Mouse (Mus musculus) MEL (cell line): ENCODE measurements at regions not wholly inside any gene's neighbourhood (a gene's known extent, or its start where the extent isn't known, plus 50 kb on each side); places are given as distances from the start of the nearest gene placed in this dataset.

Experiments
- DNase-seq: peaks from one replicate; pipeline ENCODE4 v3.0.0; 2011; ENCODE audit warnings: low read depth, low spot score
- H3K27ac ChIP-seq: 2 replicates; pipeline ENCODE4 v1.5.1; 2012; ENCODE audit warnings: low read depth, mild to moderate bottlenecking, control low read depth, low read length, moderate library complexity; ENCODE audit not compliant: control insufficient read depth
- H3K27me3 ChIP-seq, 2 experiments: fragments of 150-350 bp in 1 of 2; sonication (generic) in 1 of 2; 2 replicates each; pipeline ENCODE4 v1.6.1; 2012; ENCODE audit warnings: low read length in 2 of 2, mild to moderate bottlenecking in 2 of 2, improper control_type of control experiment in 1 of 2, moderate library complexity in 1 of 2; ENCODE audit not compliant: insufficient read depth in 2 of 2, control insufficient read depth in 1 of 2
- H3K36me3 ChIP-seq, 2 experiments: 2 replicates each; pipeline ENCODE4 v1.6.1; 2012 to 2014; ENCODE audit warnings: low read length in 2 of 2, improper control_type of control experiment in 1 of 2, inconsistent platforms in 1 of 2, mild to moderate bottlenecking in 1 of 2; ENCODE audit not compliant: insufficient read depth in 2 of 2, control insufficient read depth in 1 of 2
- H3K4me1 ChIP-seq, 2 experiments: fragments of 150-350 bp in 1 of 2; sonication (generic) in 1 of 2; 2 replicates each; pipeline ENCODE4 v1.6.1; 2012; ENCODE audit warnings: low read length in 2 of 2, improper control_type of control experiment in 1 of 2, mild to moderate bottlenecking in 1 of 2; ENCODE audit not compliant: insufficient read depth in 2 of 2, control insufficient read depth in 1 of 2
- H3K4me3 ChIP-seq, 2 experiments: fragments of 150-350 bp in 1 of 2; sonication (generic) in 1 of 2; 2 replicates each; pipeline ENCODE4 v1.5.1; 2012; ENCODE audit warnings: low read depth in 2 of 2, low read length in 2 of 2, mild to moderate bottlenecking in 2 of 2, moderate library complexity in 2 of 2, control low read depth in 1 of 2, improper control_type of control experiment in 1 of 2; ENCODE audit not compliant: control insufficient read depth in 1 of 2, insufficient read depth in 1 of 2
- H3K79me2 ChIP-seq: 2 replicates; pipeline ENCODE4 v1.6.1; 2012; ENCODE audit warnings: mild to moderate bottlenecking, low read length, moderate library complexity; ENCODE audit not compliant: control insufficient read depth, poor library complexity, insufficient read depth
- H3K9ac ChIP-seq: 2 replicates; pipeline ENCODE4 v1.6.1; 2012; ENCODE audit warnings: low read depth, mild to moderate bottlenecking, control low read depth, low read length, moderate library complexity; ENCODE audit not compliant: control insufficient read depth, poor library complexity, severe bottlenecking
- H3K9me3 ChIP-seq: fragments of 150-350 bp; sonication (generic); replicated peaks from 2 replicates; pipeline ENCODE4 v1.6.1; 2012; ENCODE audit warnings: mild to moderate bottlenecking, low read length, improper control_type of control experiment, moderate library complexity; ENCODE audit not compliant: insufficient read depth
- BHLHE40 ChIP-seq: IDR thresholded peaks from 2 replicates; pipeline ENCODE4 v1.6.1; 2012; ENCODE audit warnings: low read depth, mild to moderate bottlenecking, inconsistent platforms, low read length, improper control_type of control experiment, borderline replicate concordance
- CHD2 ChIP-seq: IDR thresholded peaks from 2 replicates; pipeline ENCODE4 v1.6.1; 2011; ENCODE audit warnings: low read length, improper control_type of control experiment
- E2F4 ChIP-seq: IDR thresholded peaks from 2 replicates; pipeline ENCODE4 v1.6.1; 2011; ENCODE audit warnings: low read depth, low read length, improper control_type of control experiment, borderline replicate concordance
- ELF1 ChIP-seq: IDR thresholded peaks from 2 replicates; pipeline ENCODE4 v1.6.1; 2014; ENCODE audit warnings: low read depth, mild to moderate bottlenecking, inconsistent platforms, low read length, improper control_type of control experiment, moderate library complexity
- EP300 ChIP-seq, 2 experiments: IDR thresholded peaks; 2 replicates each; pipeline ENCODE4 v1.6.1; 2011; ENCODE audit warnings: improper control_type of control experiment in 2 of 2, low read length in 2 of 2, low read depth in 1 of 2, mild to moderate bottlenecking in 1 of 2
- ETS1 ChIP-seq: IDR thresholded peaks from 2 replicates; pipeline ENCODE4 v1.6.1; 2012; ENCODE audit warnings: low read depth, mild to moderate bottlenecking, inconsistent platforms, low read length, improper control_type of control experiment, moderate library complexity
- GABPA ChIP-seq: IDR thresholded peaks from 2 replicates; pipeline ENCODE4 v1.6.1; 2012; ENCODE audit warnings: low read depth, mild to moderate bottlenecking, inconsistent platforms, low read length, improper control_type of control experiment, moderate library complexity
- JUND ChIP-seq: IDR thresholded peaks from 2 replicates; pipeline ENCODE4 v1.6.1; 2011; ENCODE audit warnings: low read depth, mild to moderate bottlenecking, improper control_type of control experiment, low read length
- MAX ChIP-seq: IDR thresholded peaks from 2 replicates; pipeline ENCODE4 v1.6.1; 2011; ENCODE audit warnings: low read length, improper control_type of control experiment
- MAZ ChIP-seq: IDR thresholded peaks from 2 replicates; pipeline ENCODE4 v1.6.1; 2012; ENCODE audit warnings: low read depth, mild to moderate bottlenecking, inconsistent platforms, low read length, improper control_type of control experiment
- MEF2A ChIP-seq: IDR thresholded peaks from 2 replicates; pipeline ENCODE4 v1.6.1; 2014; ENCODE audit warnings: low read depth, mild to moderate bottlenecking, inconsistent platforms, low read length, improper control_type of control experiment; ENCODE audit not compliant: poor library complexity, insufficient replicate concordance, severe bottlenecking; ENCODE audit errors: extremely low read depth
- MXI1 ChIP-seq: IDR thresholded peaks from 2 replicates; pipeline ENCODE4 v1.6.1; 2011; ENCODE audit warnings: mild to moderate bottlenecking, low read depth, low read length, improper control_type of control experiment
- NELFE ChIP-seq: IDR thresholded peaks from 2 replicates; pipeline ENCODE4 v1.6.1; 2011; ENCODE audit warnings: low read depth, low read length, improper control_type of control experiment
- POLR2A ChIP-seq, 2 experiments: IDR thresholded peaks; 2 replicates each; pipeline ENCODE4 v1.6.1; 2011 to 2012; ENCODE audit warnings: low read length in 2 of 2, mild to moderate bottlenecking in 2 of 2, control low read depth in 1 of 2, improper control_type of control experiment in 1 of 2, low read depth in 1 of 2, moderate library complexity in 1 of 2; ENCODE audit not compliant: control insufficient read depth in 1 of 2, insufficient read depth in 1 of 2, poor library complexity in 1 of 2
- POLR2AphosphoS5 ChIP-seq: IDR thresholded peaks from 2 replicates; pipeline ENCODE4 v1.6.1; 2012; ENCODE audit warnings: low read depth, borderline replicate concordance, mild to moderate bottlenecking, inconsistent platforms, low read length, moderate library complexity, mixed read lengths
- RAD21 ChIP-seq: IDR thresholded peaks from 2 replicates; pipeline ENCODE4 v1.6.1; 2011; ENCODE audit warnings: mild to moderate bottlenecking, low read depth, low read length, improper control_type of control experiment
- RCOR1 ChIP-seq: IDR thresholded peaks from 2 replicates; pipeline ENCODE4 v1.6.1; 2012; ENCODE audit warnings: low read depth, mild to moderate bottlenecking, inconsistent platforms, low read length, improper control_type of control experiment
- SIN3A ChIP-seq: IDR thresholded peaks from 2 replicates; pipeline ENCODE4 v1.6.1; 2012; ENCODE audit warnings: low read length, improper control_type of control experiment, inconsistent platforms
- SMC3 ChIP-seq: IDR thresholded peaks from 2 replicates; pipeline ENCODE4 v1.6.1; 2011; ENCODE audit warnings: low read depth, low read length, improper control_type of control experiment
- TCF12 ChIP-seq: IDR thresholded peaks from 2 replicates; pipeline ENCODE4 v1.6.1; 2014; ENCODE audit warnings: low read depth, mild to moderate bottlenecking, inconsistent platforms, low read length, improper control_type of control experiment, moderate library complexity
- UBTF ChIP-seq: IDR thresholded peaks from 2 replicates; pipeline ENCODE4 v1.6.1; 2012; ENCODE audit warnings: low read depth, mild to moderate bottlenecking, inconsistent platforms, low read length, improper control_type of control experiment, moderate library complexity, borderline replicate concordance; ENCODE audit not compliant: insufficient read depth
- ZC3H11A ChIP-seq: IDR thresholded peaks from 2 replicates; pipeline ENCODE4 v1.6.1; 2012; ENCODE audit warnings: low read depth, mild to moderate bottlenecking, inconsistent platforms, low read length, improper control_type of control experiment
- ZKSCAN1 ChIP-seq: IDR thresholded peaks from 2 replicates; pipeline ENCODE4 v1.6.1; 2012; ENCODE audit warnings: low read depth, mild to moderate bottlenecking, inconsistent platforms, low read length, improper control_type of control experiment, moderate library complexity
- ZNF384 ChIP-seq: IDR thresholded peaks from 2 replicates; pipeline ENCODE4 v1.6.1; 2012; ENCODE audit warnings: low read depth, mild to moderate bottlenecking, inconsistent platforms, low read length, improper control_type of control experiment

- no peak for DNase-seq
- H3K27ac ChIP-seq, result no peak overlapping the region
- H3K79me2 ChIP-seq, result no peaks in the 10 kb centered on the region
- no peak overlapping the region for H3K9ac ChIP-seq
- TF ChIP-seq UBTF, result no peak
- TF ChIP-seq GABPA, result no peak
- no peak for TF ChIP-seq RCOR1
- no peak for TF ChIP-seq MAX
- TF ChIP-seq ETS1, result no peak
- TF ChIP-seq MXI1, result no peak
- no peaks in the 10 kb centered on the region for H3K27me3 ChIP-seq
- no peaks in the 10 kb centered on the region; the same call in 1 of the 2 replicates for H3K9me3 ChIP-seq
- H3K36me3 ChIP-seq, result no peaks in the 10 kb centered on the region
- no peaks in the 10 kb centered on the region for H3K4me1 ChIP-seq
- H3K4me3 ChIP-seq, result no peak overlapping the region
Measured at GRCm38 (mm10) chr1:190048521-190049170, 121.9 kb downstream of the Prox1 start.

DNA sequence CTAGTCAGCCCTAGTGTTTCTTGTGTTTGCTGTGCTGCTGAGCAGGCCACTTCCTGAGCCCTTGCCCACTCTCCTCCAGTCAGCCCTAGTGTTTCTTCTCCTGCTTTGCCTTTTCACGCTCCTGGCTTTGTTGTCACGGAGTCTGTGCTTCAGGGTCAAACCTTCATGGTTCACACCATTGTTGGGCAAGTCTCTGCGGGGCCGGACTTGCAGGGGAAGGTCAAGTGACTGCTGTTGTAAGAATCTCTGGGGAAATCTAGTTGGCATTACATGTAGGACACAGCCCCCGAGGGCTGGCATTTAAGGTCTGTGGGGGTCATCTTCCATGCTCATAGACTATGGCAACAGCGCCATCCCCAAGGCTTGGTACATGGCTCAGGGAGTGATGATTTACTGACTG lies 123.3 kb downstream of the Prox1 start:
- H3K9ac ChIP-seq, result no peak overlapping the region
- no peaks in the 10 kb centered on the region; the same call in 1 of the 2 replicates for H3K9me3 ChIP-seq
- no peak overlapping the region for H3K4me3 ChIP-seq
- H3K36me3 ChIP-seq, result no peaks in the 10 kb centered on the region
- DNase-seq, result no peak
- H3K27me3 ChIP-seq, result no peaks in the 10 kb centered on the region
- TF ChIP-seq NELFE (no peak), ZC3H11A (no peak), EP300 (IDR thresholded peaks at IDR 0.05; ENCODE audit: low read depth in 1 of 2, low read length in 2 of 2) (no peak), POLR2AphosphoS5 (no peak), ZKSCAN1 (no peak), MEF2A (no peak), RAD21 (no peak), SIN3A (no peak), ZNF384 (no peak), ELF1 (no peak), SMC3 (no peak), RCOR1 (no peak), BHLHE40 (no peak), E2F4 (no peak), CHD2 (no peak), TCF12 (no peak), POLR2A (IDR thresholded peaks at IDR 0.05; ENCODE audit: control insufficient read depth in 1 of 2, insufficient read depth in 1 of 2, low read depth in 1 of 2, low read length in 2 of 2, poor library complexity in 1 of 2) (no peak), JUND (no peak), MAX (no peak), MAZ (no peak)
- H3K79me2 ChIP-seq, result no peaks in the 10 kb centered on the region
- H3K4me1 ChIP-seq, result no peaks in the 10 kb centered on the region
- no peak overlapping the region for H3K27ac ChIP-seq
